Comparison of ENCODE assay signal across 8 mouse cellular contexts in the genomic region with DNA sequence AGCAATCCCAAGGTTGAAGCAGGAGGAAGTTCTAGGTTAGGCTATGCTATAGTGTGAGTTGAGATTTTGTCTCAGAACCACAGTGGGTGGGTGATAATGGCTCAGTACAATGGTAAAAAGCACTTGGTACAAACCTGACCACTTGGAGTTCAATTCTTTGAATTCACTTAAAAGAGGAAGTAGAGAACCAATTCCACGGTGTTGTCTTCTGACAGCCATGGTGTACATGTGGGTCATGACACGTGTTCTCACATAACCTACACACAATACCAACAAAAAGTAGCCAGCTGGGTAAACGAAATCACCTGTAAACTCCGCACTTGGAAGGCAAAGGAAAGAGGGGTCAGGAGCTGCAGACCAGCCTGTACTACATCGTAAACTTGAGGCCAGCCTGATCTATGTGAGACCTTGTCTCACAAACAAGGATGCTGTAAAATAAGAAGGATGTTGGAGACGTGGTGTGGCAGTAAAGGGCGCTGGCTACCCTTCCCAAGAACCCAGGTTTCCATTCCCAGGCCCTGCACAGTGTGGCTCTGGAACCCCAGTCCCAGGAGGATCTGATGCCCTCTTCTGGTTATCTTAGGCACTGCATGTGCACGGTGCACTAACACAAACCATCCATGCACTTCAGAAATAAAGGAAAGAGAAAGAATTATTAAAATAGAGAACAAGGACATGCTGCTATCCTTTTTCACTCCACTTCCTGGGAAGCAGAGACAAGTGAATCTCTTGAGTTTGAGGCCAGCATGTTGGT. TPM values are rescaled to one million over a fixed set of nuclear protein-coding genes. Genes with fewer than 3 reads are reported as not detected.
DNase-seq lines count a peak whose midpoint lies in the region; ATAC-seq lines count a peak whose summit lies in the region.

No protein-coding gene starts in this region.

- H3K36me3 ChIP-seq in hindbrain, embryonic 12.5 days: peaks cover 11% of the 10 kb centered on the region; the same call in 1 of the 2 replicates
- no peaks in the 10 kb centered on the region for H3K36me3 ChIP-seq in limb, embryonic 11.5 days (ENCODE audit: control insufficient read depth, insufficient read depth, low read length)
- no peaks in the 10 kb centered on the region for H3K36me3 ChIP-seq in midbrain, embryonic 11.5 days (ENCODE audit: control insufficient read depth, insufficient read depth, low read length)
- no peaks in the 10 kb centered on the region for H3K36me3 ChIP-seq in stomach, embryonic 16.5 days (ENCODE audit: control insufficient read depth, insufficient read depth, low read length)

- WGBS in hindbrain, embryonic 12.5 days: 54% methylated on average over 8 of the region's 8 CpGs
- 57% methylated on average over 8 of the region's 8 CpGs for WGBS in limb, embryonic 11.5 days
- WGBS in midbrain, embryonic 11.5 days: 53% methylated on average over 8 of the region's 8 CpGs
- WGBS in stomach, embryonic 16.5 days: 43% methylated on average over 8 of the region's 8 CpGs

- DNase-seq in right cerebral cortex, postnatal 10 days (ENCODE audit: low spot score in 2 of 2): peak; percentile 39 to 57
- no peak for DNase-seq in right cerebral cortex, postnatal 36 days (ENCODE audit: low spot score in 2 of 2)
- DNase-seq in adrenal gland, postnatal 25 days: peak; percentile 43
- peak; percentile 75 for DNase-seq in limb, embryonic 11.5 days (ENCODE audit: low spot score)
- DNase-seq in midbrain, embryonic 11.5 days (ENCODE audit: low spot score, missing footprints): peak; percentile 89

- H3K9me3 ChIP-seq in hindbrain, embryonic 12.5 days (replicated peaks): no peaks in the 10 kb centered on the region
- no peaks in the 10 kb centered on the region for H3K9me3 ChIP-seq in limb, embryonic 11.5 days (ENCODE audit: control insufficient read depth, low read length)
- no peaks in the 10 kb centered on the region for H3K9me3 ChIP-seq in midbrain, embryonic 11.5 days (ENCODE audit: control insufficient read depth, low read length)
- no peaks in the 10 kb centered on the region for H3K9me3 ChIP-seq in stomach, embryonic 16.5 days (replicated peaks; ENCODE audit: control insufficient read depth, low read length)

- no peaks in the 10 kb centered on the region for H3K4me1 ChIP-seq in hindbrain, embryonic 12.5 days
- H3K4me1 ChIP-seq in limb, embryonic 11.5 days (ENCODE audit: control insufficient read depth, insufficient read depth, low read length): no peaks in the 10 kb centered on the region
- H3K4me1 ChIP-seq in midbrain, embryonic 11.5 days (ENCODE audit: control insufficient read depth, insufficient read depth, low read length): no peaks in the 10 kb centered on the region
- no peaks in the 10 kb centered on the region for H3K4me1 ChIP-seq in stomach, embryonic 16.5 days (ENCODE audit: control insufficient read depth, insufficient read depth, low read length)

- no peak overlapping the region for H3K4me2 ChIP-seq in hindbrain, embryonic 12.5 days (replicated peaks)
- no peak overlapping the region for H3K4me2 ChIP-seq in limb, embryonic 11.5 days (ENCODE audit: low read depth, severe bottlenecking)
- H3K4me2 ChIP-seq in midbrain, embryonic 11.5 days: no peak overlapping the region
- H3K4me2 ChIP-seq in stomach, embryonic 16.5 days (ENCODE audit: low read depth, low read length): no peak overlapping the region

- H3K9ac ChIP-seq in hindbrain, embryonic 12.5 days: no peak overlapping the region
- no peak overlapping the region for H3K9ac ChIP-seq in limb, embryonic 11.5 days (ENCODE audit: low read length)
- H3K9ac ChIP-seq in midbrain, embryonic 11.5 days (ENCODE audit: low read length): no peak overlapping the region
- no peak overlapping the region for H3K9ac ChIP-seq in stomach, embryonic 16.5 days (ENCODE audit: low read length)

- peak; percentile 77 for ATAC-seq in erythroblast, adult 5-6 weeks (replicated peaks; ENCODE audit: low FRiP score, poor library complexity, severe bottlenecking)
- peak; percentile 54; the same call in 1 of the 2 replicates for ATAC-seq in hindbrain, embryonic 12.5 days (ENCODE audit: low FRiP score)
- ATAC-seq in limb, embryonic 11.5 days (ENCODE audit: insufficient number of reproducible peaks, low FRiP score, low TSS enrichment, low read depth): no peak
- peak; percentile 65; the same call in 1 of the 2 replicates for ATAC-seq in midbrain, embryonic 11.5 days (ENCODE audit: low FRiP score)
- ATAC-seq in stomach, embryonic 16.5 days (ENCODE audit: insufficient read depth, low FRiP score): peak; percentile 64; the same call in 1 of the 2 replicates

- H3K27me3 ChIP-seq in hindbrain, embryonic 12.5 days: no peaks in the 10 kb centered on the region
- H3K27me3 ChIP-seq in limb, embryonic 11.5 days (ENCODE audit: control insufficient read depth, insufficient read depth, low read length): no peaks in the 10 kb centered on the region
- H3K27me3 ChIP-seq in midbrain, embryonic 11.5 days (ENCODE audit: control insufficient read depth, insufficient read depth, low read length): no peaks in the 10 kb centered on the region
- no peaks in the 10 kb centered on the region for H3K27me3 ChIP-seq in stomach, embryonic 16.5 days (ENCODE audit: control insufficient read depth, insufficient read depth, low read length)

- H3K27ac ChIP-seq in hindbrain, embryonic 12.5 days: no peak overlapping the region
- no peak overlapping the region for H3K27ac ChIP-seq in limb, embryonic 11.5 days (replicated peaks; ENCODE audit: low read depth, low read length)
- no peak overlapping the region for H3K27ac ChIP-seq in midbrain, embryonic 11.5 days (ENCODE audit: low read depth, low read length)
- H3K27ac ChIP-seq in stomach, embryonic 16.5 days (ENCODE audit: low read length): no peak overlapping the region

- H3K4me3 ChIP-seq in hindbrain, embryonic 12.5 days: no peak overlapping the region
- no peak overlapping the region for H3K4me3 ChIP-seq in limb, embryonic 11.5 days (ENCODE audit: low read depth, low read length)
- H3K4me3 ChIP-seq in midbrain, embryonic 11.5 days (ENCODE audit: low read depth, low read length): no peak overlapping the region
- no peak overlapping the region for H3K4me3 ChIP-seq in stomach, embryonic 16.5 days (replicated peaks; ENCODE audit: low read length)

RNA-seq across cellular contexts. Expression of gene Gripap1, which starts 13.1 kb away (rescaled TPM):
- 61.2 and 64.9 TPM in 2 replicates for total RNA-seq in adrenal gland, postnatal 25 days (2021)
- 146 and 177 TPM in 2 replicates for total RNA-seq in erythroblast, adult 5-6 weeks (2015; ENCODE audit: low replicate concordance)
- total RNA-seq in erythroblast, adult 5-6 weeks (2017; ENCODE audit: low replicate concordance): 200 and 207 TPM in 2 replicates
- polyA plus RNA-seq in hindbrain, embryonic 12.5 days (2016; fragmentation: Nextera tagmentation; extraction: Ambion mirVana): 72.5 and 79.2 TPM in 2 replicates
- 34.4 and 41.7 TPM in 2 replicates for polyA plus RNA-seq in limb, embryonic 11.5 days (2014; fragmentation: Nextera tagmentation; extraction: Ambion mirVana)
- polyA plus RNA-seq in midbrain, embryonic 11.5 days (2014; fragmentation: Nextera tagmentation; extraction: Ambion mirVana): 51.7 and 52.0 TPM in 2 replicates
- 42.4 and 47.8 TPM in 2 replicates for polyA plus RNA-seq in stomach, embryonic 16.5 days (2015; fragmentation: Nextera tagmentation; extraction: Ambion mirVana)

RNA-seq across cellular contexts. Expression of gene Tfe3, which starts 14.1 kb away (rescaled TPM):
- 40.7 and 45.0 TPM in 2 replicates for total RNA-seq in adrenal gland, postnatal 25 days (2021)
- total RNA-seq in erythroblast, adult 5-6 weeks (2015; ENCODE audit: low replicate concordance): 16.1 and 20.2 TPM in 2 replicates
- total RNA-seq in erythroblast, adult 5-6 weeks (2017; ENCODE audit: low replicate concordance): 7.1 and 18.2 TPM in 2 replicates
- 33.9 and 34.8 TPM in 2 replicates for polyA plus RNA-seq in hindbrain, embryonic 12.5 days (2016; fragmentation: Nextera tagmentation; extraction: Ambion mirVana)
- 17.7 and 20.6 TPM in 2 replicates for polyA plus RNA-seq in limb, embryonic 11.5 days (2014; fragmentation: Nextera tagmentation; extraction: Ambion mirVana)
- polyA plus RNA-seq in midbrain, embryonic 11.5 days (2014; fragmentation: Nextera tagmentation; extraction: Ambion mirVana): 19.4 and 20.6 TPM in 2 replicates
- polyA plus RNA-seq in stomach, embryonic 16.5 days (2015; fragmentation: Nextera tagmentation; extraction: Ambion mirVana): 21.7 and 25.2 TPM in 2 replicates

RNA-seq across cellular contexts. Expression of gene Ccdc120, which starts 25.8 kb away (rescaled TPM):
- total RNA-seq in adrenal gland, postnatal 25 days (2021): 4.4 and 6.0 TPM in 2 replicates
- total RNA-seq in erythroblast, adult 5-6 weeks (2015; ENCODE audit: low replicate concordance): not detected in 2 replicates
- total RNA-seq in erythroblast, adult 5-6 weeks (2017; ENCODE audit: low replicate concordance): 1.8 TPM in 1 of 2 replicates, not detected in the other
- 34.5 and 37.7 TPM in 2 replicates for polyA plus RNA-seq in hindbrain, embryonic 12.5 days (2016; fragmentation: Nextera tagmentation; extraction: Ambion mirVana)
- 21.4 and 22.8 TPM in 2 replicates for polyA plus RNA-seq in limb, embryonic 11.5 days (2014; fragmentation: Nextera tagmentation; extraction: Ambion mirVana)
- 15.8 and 24.1 TPM in 2 replicates for polyA plus RNA-seq in midbrain, embryonic 11.5 days (2014; fragmentation: Nextera tagmentation; extraction: Ambion mirVana)
- polyA plus RNA-seq in stomach, embryonic 16.5 days (2015; fragmentation: Nextera tagmentation; extraction: Ambion mirVana): 17.9 and 18.2 TPM in 2 replicates

RNA-seq across cellular contexts. Expression of gene Kcnd1, which starts 45.6 kb away (rescaled TPM):
- total RNA-seq in adrenal gland, postnatal 25 days (2021): 1.0 and 1.2 TPM in 2 replicates
- total RNA-seq in erythroblast, adult 5-6 weeks (2015; ENCODE audit: low replicate concordance): 4.8 and 5.4 TPM in 2 replicates
- total RNA-seq in erythroblast, adult 5-6 weeks (2017; ENCODE audit: low replicate concordance): 3.6 and 4.5 TPM in 2 replicates
- 1.1 and 2.0 TPM in 2 replicates for polyA plus RNA-seq in hindbrain, embryonic 12.5 days (2016; fragmentation: Nextera tagmentation; extraction: Ambion mirVana)
- 0.97 and 1.5 TPM in 2 replicates for polyA plus RNA-seq in limb, embryonic 11.5 days (2014; fragmentation: Nextera tagmentation; extraction: Ambion mirVana)
- 0.86 and 1.1 TPM in 2 replicates for polyA plus RNA-seq in midbrain, embryonic 11.5 days (2014; fragmentation: Nextera tagmentation; extraction: Ambion mirVana)
- 1.7 and 2.0 TPM in 2 replicates for polyA plus RNA-seq in stomach, embryonic 16.5 days (2015; fragmentation: Nextera tagmentation; extraction: Ambion mirVana)

RNA-seq across cellular contexts. Expression of gene Praf2, which starts 48.3 kb away (rescaled TPM):
- total RNA-seq in adrenal gland, postnatal 25 days (2021): 8.4 and 11.0 TPM in 2 replicates
- 4.8 and 10.0 TPM in 2 replicates for total RNA-seq in erythroblast, adult 5-6 weeks (2015; ENCODE audit: low replicate concordance)
- total RNA-seq in erythroblast, adult 5-6 weeks (2017; ENCODE audit: low replicate concordance): 1.5 and 2.8 TPM in 2 replicates
- 86.0 and 88.5 TPM in 2 replicates for polyA plus RNA-seq in hindbrain, embryonic 12.5 days (2016; fragmentation: Nextera tagmentation; extraction: Ambion mirVana)
- polyA plus RNA-seq in limb, embryonic 11.5 days (2014; fragmentation: Nextera tagmentation; extraction: Ambion mirVana): 85.7 and 99.5 TPM in 2 replicates
- 97.5 and 106 TPM in 2 replicates for polyA plus RNA-seq in midbrain, embryonic 11.5 days (2014; fragmentation: Nextera tagmentation; extraction: Ambion mirVana)
- polyA plus RNA-seq in stomach, embryonic 16.5 days (2015; fragmentation: Nextera tagmentation; extraction: Ambion mirVana): 59.4 and 63.1 TPM in 2 replicates

Comparison
In these comparisons a context has a peak if more than half of its experiments do, and no peak if none do; other contexts are left out.
1. DNase-seq: peak in right cerebral cortex, postnatal 10 days (2 of 2), adrenal gland, postnatal 25 days (single experiment), limb, embryonic 11.5 days (single experiment) and midbrain, embryonic 11.5 days (single experiment); none in right cerebral cortex, postnatal 36 days (0 of 2).